Mouse (Mus musculus) B cell, adult (primary cell): ENCODE data around the gene Pigc. TPM values are rescaled to one million over a fixed set of nuclear protein-coding genes. Genes with fewer than 3 reads are reported as not detected.

Source experiments
- total RNA-seq: library from RNA; stranded (reverse); gene quantifications from 4 replicates; pipeline ENCODE4 v1.2.4, GENCODE M21; 2023; ENCODE audit not compliant: inconsistent age

Pigc gene
- 13.7 to 19.3 TPM (median 15.1 TPM) in 4 replicates for total RNA-seq

DNA sequence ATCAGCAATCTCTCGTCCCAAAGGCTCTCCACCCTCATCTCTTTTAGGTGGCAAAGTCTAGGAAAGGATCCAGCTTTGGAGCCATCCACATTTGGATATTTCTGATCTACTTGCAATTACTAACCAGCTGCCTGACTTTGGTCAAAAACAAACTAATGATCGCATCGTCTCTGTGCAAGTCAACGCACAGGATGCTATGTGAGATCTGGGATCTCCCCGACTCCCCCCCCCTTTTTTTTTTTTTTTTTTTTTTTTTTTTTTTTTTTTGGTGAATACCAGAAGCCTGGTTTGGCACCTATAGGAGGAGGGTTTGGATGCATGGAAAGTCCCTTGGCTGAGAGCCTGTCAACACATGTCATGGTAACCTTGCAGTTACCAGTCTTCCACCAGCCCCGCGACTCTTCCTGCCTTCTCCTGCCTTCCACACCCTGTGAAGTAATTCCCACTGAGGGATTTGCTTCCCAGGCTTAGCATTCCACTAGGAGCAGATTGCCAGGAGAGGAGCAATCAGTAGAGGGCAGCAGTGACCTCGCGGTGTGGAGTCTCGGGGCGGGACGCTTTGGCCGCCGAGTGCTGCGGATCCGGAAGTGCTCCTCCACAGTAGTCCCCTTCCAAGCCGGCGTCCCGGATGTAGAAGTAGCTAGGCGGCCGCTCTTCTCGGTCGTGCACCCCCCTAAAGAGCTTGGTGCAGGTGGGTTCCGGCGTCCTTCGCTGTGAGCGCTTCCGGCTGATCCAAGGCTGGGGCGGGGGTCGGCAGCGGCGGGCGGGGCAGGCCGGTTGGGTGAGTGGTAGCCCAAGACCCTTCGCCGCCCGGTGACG is at the start of gene Pigc:
Pigc (plus strand) TSS at position 598 of the 819 bp plus-strand sequence.

DNA sequence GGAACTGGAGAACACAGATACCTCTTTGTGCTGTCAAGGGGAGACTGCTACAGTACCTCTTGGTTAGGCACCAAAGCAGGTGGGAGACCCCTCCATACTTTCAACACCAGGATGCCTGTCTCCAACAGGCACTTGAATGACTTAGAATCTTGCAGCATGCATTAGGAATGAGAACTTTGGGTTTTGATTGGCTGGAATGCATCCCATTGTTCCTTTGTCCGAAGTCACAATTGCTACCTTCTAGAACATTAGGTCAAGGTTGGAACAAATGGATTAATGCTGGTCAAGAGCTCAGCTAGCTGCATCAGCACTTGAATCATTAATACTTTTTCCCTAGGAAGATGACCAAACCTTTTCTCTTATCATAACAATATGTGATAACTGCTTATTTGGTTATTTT is 10.6 kb downstream of the Pigc start, which contains the start of gene 4930558K02Rik:
4930558K02Rik (minus strand) TSS at position 101 of the 400 bp plus-strand sequence.

Other genes starting within 250 kb of the Pigc start
- 0.45 to 0.54 TPM in 2 of 4 replicates, not detected in the others for gene Fasl, start 180.7 kb upstream of the Pigc start, total RNA-seq
- gene Suco, start 92.5 kb upstream of the Pigc start, total RNA-seq = 109 to 169 TPM (median 154 TPM) in 4 replicates
- gene 4930558K02Rik, start 10.4 kb downstream of the Pigc start, total RNA-seq = not detected in 4 replicates